Mouse (Mus musculus): Measurements from ENCODE around the gene Olfr972. TPM values are rescaled to one million over a fixed set of nuclear protein-coding genes. Genes with fewer than 3 reads are reported as not detected.
A peak's percentile ranks its signal among the peaks of the same experiment; 100 is the strongest.
"Not testable (repeated sequence)": the region's sequence is repeated elsewhere in the genome, so short reads cannot be mapped to it uniquely, and the experiment has no call there.

Olfr972 gene
- polyA plus RNA-seq (2015; fragmentation: Nextera tagmentation; extraction: Ambion mirVana), result not detected in 2 replicates

GRCm38 (mm10) chr9:39866122-39866521, at the start of gene Olfr972:
Gene Olfr972 (plus strand): TSS chr9:39866422.
- H3K4me3 ChIP-seq (replicated peaks; ENCODE audit: low read length), result no peak within 1 kb of the TSS
- H3K36me3 ChIP-seq (ENCODE audit: control insufficient read depth, insufficient read depth, low read length), result no peaks in the 10 kb centered on the region
- no peak within 1 kb of the TSS for H3K4me2 ChIP-seq (ENCODE audit: low read depth, low read length)
- H3K4me1 ChIP-seq (ENCODE audit: control insufficient read depth, insufficient read depth, low read length), result no peaks in the 10 kb centered on the region
- H3K9ac ChIP-seq (ENCODE audit: low read length), result no peak within 1 kb of the TSS
- no peak within 1 kb of the TSS for H3K27ac ChIP-seq (ENCODE audit: low read length)
- 70% methylated on average over 2 of the region's 2 CpGs for WGBS
- no peak for ATAC-seq (ENCODE audit: insufficient read depth, low FRiP score)
- no peaks in the 10 kb centered on the region for H3K9me3 ChIP-seq (replicated peaks; ENCODE audit: control insufficient read depth, low read length)
- no peaks in the 10 kb centered on the region for H3K27me3 ChIP-seq (ENCODE audit: control insufficient read depth, insufficient read depth, low read length)

- H3K4me2 ChIP-seq (ENCODE audit: low read depth, low read length); H3K9ac ChIP-seq (ENCODE audit: low read length); H3K36me3 ChIP-seq (ENCODE audit: control insufficient read depth, insufficient read depth, low read length); H3K4me3 ChIP-seq (replicated peaks; ENCODE audit: low read length); ATAC-seq (ENCODE audit: insufficient read depth, low FRiP score); H3K27me3 ChIP-seq (ENCODE audit: control insufficient read depth, insufficient read depth, low read length); H3K27ac ChIP-seq (ENCODE audit: low read length); H3K4me1 ChIP-seq (ENCODE audit: control insufficient read depth, insufficient read depth, low read length); H3K9me3 ChIP-seq (replicated peaks; ENCODE audit: control insufficient read depth, low read length): not testable (repeated sequence)
- WGBS, result 94% methylated on average over 1 of the region's 2 CpGs
These were observed 29.6 kb upstream of the Olfr972 start, which contains the start of gene Olfr971 for GRCm38 (mm10) chr9:39836576-39836975. Gene Olfr971 (plus strand): TSS chr9:39836876.

GRCm38 (mm10) chr9:39871986-39872385, 5.8 kb downstream of the Olfr972 start:
- H3K9ac ChIP-seq (ENCODE audit: low read length); H3K36me3 ChIP-seq (ENCODE audit: control insufficient read depth, insufficient read depth, low read length); H3K4me1 ChIP-seq (ENCODE audit: control insufficient read depth, insufficient read depth, low read length); ATAC-seq (ENCODE audit: insufficient read depth, low FRiP score); H3K4me3 ChIP-seq (replicated peaks; ENCODE audit: low read length); H3K27me3 ChIP-seq (ENCODE audit: control insufficient read depth, insufficient read depth, low read length); H3K9me3 ChIP-seq (replicated peaks; ENCODE audit: control insufficient read depth, low read length); H3K4me2 ChIP-seq (ENCODE audit: low read depth, low read length); H3K27ac ChIP-seq (ENCODE audit: low read length): not testable (repeated sequence)
- WGBS, result 75% methylated on average over 1 of the region's 1 CpGs

GRCm38 (mm10) chr9:39877541-39878396, 11.5 kb downstream of the Olfr972 start:
- not testable (repeated sequence) for H3K4me3 ChIP-seq (replicated peaks; ENCODE audit: low read length); H3K9me3 ChIP-seq (replicated peaks; ENCODE audit: control insufficient read depth, low read length); H3K4me1 ChIP-seq (ENCODE audit: control insufficient read depth, insufficient read depth, low read length); H3K4me2 ChIP-seq (ENCODE audit: low read depth, low read length); H3K27ac ChIP-seq (ENCODE audit: low read length); H3K36me3 ChIP-seq (ENCODE audit: control insufficient read depth, insufficient read depth, low read length); H3K9ac ChIP-seq (ENCODE audit: low read length); H3K27me3 ChIP-seq (ENCODE audit: control insufficient read depth, insufficient read depth, low read length)
- no CpG with 5 or more reads among the region's 4 CpGs for WGBS
- peak; percentile 56; the same call in 1 of the 2 replicates for ATAC-seq (ENCODE audit: insufficient read depth, low FRiP score)

GRCm38 (mm10) chr9:39905106-39905505, 38.9 kb downstream of the Olfr972 start:
- Histone ChIP-seq H3K9ac (ENCODE audit: low read length) (no peak overlapping the region), H3K27ac (ENCODE audit: low read length) (no peak overlapping the region), H3K4me2 (ENCODE audit: low read depth, low read length) (no peak overlapping the region), H3K4me1 (ENCODE audit: control insufficient read depth, insufficient read depth, low read length) (no peaks in the 10 kb centered on the region), H3K27me3 (ENCODE audit: control insufficient read depth, insufficient read depth, low read length) (no peaks in the 10 kb centered on the region), H3K9me3 (replicated peaks; ENCODE audit: control insufficient read depth, low read length) (no peaks in the 10 kb centered on the region), H3K4me3 (replicated peaks; ENCODE audit: low read length) (no peak overlapping the region), H3K36me3 (ENCODE audit: control insufficient read depth, insufficient read depth, low read length) (no peaks in the 10 kb centered on the region)
- no peak for ATAC-seq (ENCODE audit: insufficient read depth, low FRiP score)
- WGBS, result 65% methylated on average over 6 of the region's 6 CpGs

- ATAC-seq (ENCODE audit: insufficient read depth, low FRiP score), result no peak
- H3K9ac ChIP-seq (ENCODE audit: low read length), result no peak within 1 kb of the TSS
- H3K9me3 ChIP-seq (replicated peaks; ENCODE audit: control insufficient read depth, low read length), result no peaks in the 10 kb centered on the region
- H3K4me3 ChIP-seq (replicated peaks; ENCODE audit: low read length), result no peak within 1 kb of the TSS
- no peaks in the 10 kb centered on the region for H3K4me1 ChIP-seq (ENCODE audit: control insufficient read depth, insufficient read depth, low read length)
- H3K4me2 ChIP-seq (ENCODE audit: low read depth, low read length), result no peak within 1 kb of the TSS
- H3K36me3 ChIP-seq (ENCODE audit: control insufficient read depth, insufficient read depth, low read length), result no peaks in the 10 kb centered on the region
- no peak within 1 kb of the TSS for H3K27ac ChIP-seq (ENCODE audit: low read length)
- H3K27me3 ChIP-seq (ENCODE audit: control insufficient read depth, insufficient read depth, low read length), result no peaks in the 10 kb centered on the region
- 66% methylated on average over 2 of the region's 2 CpGs for WGBS
These were observed 40.8 kb downstream of the Olfr972 start, which contains the start of gene Olfr229 for GRCm38 (mm10) chr9:39907036-39907435. Gene Olfr229 (plus strand): TSS chr9:39907336.

- ATAC-seq (ENCODE audit: insufficient read depth, low FRiP score), result no peak
- no peaks in the 10 kb centered on the region for H3K4me1 ChIP-seq (ENCODE audit: control insufficient read depth, insufficient read depth, low read length)
- H3K9ac ChIP-seq (ENCODE audit: low read length), result no peak overlapping the region
- H3K4me2 ChIP-seq (ENCODE audit: low read depth, low read length), result no peak overlapping the region
- H3K9me3 ChIP-seq (replicated peaks; ENCODE audit: control insufficient read depth, low read length), result no peaks in the 10 kb centered on the region
- no peaks in the 10 kb centered on the region for H3K36me3 ChIP-seq (ENCODE audit: control insufficient read depth, insufficient read depth, low read length)
- no peak overlapping the region for H3K4me3 ChIP-seq (replicated peaks; ENCODE audit: low read length)
- no peak overlapping the region for H3K27ac ChIP-seq (ENCODE audit: low read length)
- WGBS, result 79% methylated on average over 3 of the region's 3 CpGs
- no peaks in the 10 kb centered on the region for H3K27me3 ChIP-seq (ENCODE audit: control insufficient read depth, insufficient read depth, low read length)
These were observed 43.7 kb downstream of the Olfr972 start for GRCm38 (mm10) chr9:39909939-39910338.

Other genes with a start within 250 kb of the Olfr972 start
- not detected in 2 replicates for gene Olfr960, start 245.0 kb upstream of the Olfr972 start, polyA plus RNA-seq (2015; fragmentation: Nextera tagmentation; extraction: Ambion mirVana)
- not detected in 2 replicates for gene Olfr961, start 221.3 kb upstream of the Olfr972 start, polyA plus RNA-seq (2015; fragmentation: Nextera tagmentation; extraction: Ambion mirVana)
- gene Olfr963, start 199.2 kb upstream of the Olfr972 start, polyA plus RNA-seq (2015; fragmentation: Nextera tagmentation; extraction: Ambion mirVana), result not detected in 2 replicates
- gene Olfr149, start 159.3 kb upstream of the Olfr972 start, polyA plus RNA-seq (2015; fragmentation: Nextera tagmentation; extraction: Ambion mirVana), result not detected in 2 replicates
- not detected in 2 replicates for gene Olfr965, start 155.1 kb upstream of the Olfr972 start, polyA plus RNA-seq (2015; fragmentation: Nextera tagmentation; extraction: Ambion mirVana)
- gene Olfr150, start 135.4 kb upstream of the Olfr972 start, polyA plus RNA-seq (2015; fragmentation: Nextera tagmentation; extraction: Ambion mirVana), result not detected in 2 replicates
- gene Olfr967, start 120.2 kb upstream of the Olfr972 start, polyA plus RNA-seq (2015; fragmentation: Nextera tagmentation; extraction: Ambion mirVana), result not detected in 2 replicates
- gene Olfr968, start 83.2 kb upstream of the Olfr972 start, polyA plus RNA-seq (2015; fragmentation: Nextera tagmentation; extraction: Ambion mirVana), result not detected in 2 replicates
- gene Olfr969, start 75.5 kb upstream of the Olfr972 start, polyA plus RNA-seq (2015; fragmentation: Nextera tagmentation; extraction: Ambion mirVana), result not detected in 2 replicates
- not detected in 2 replicates for gene Olfr970, start 57.6 kb upstream of the Olfr972 start, polyA plus RNA-seq (2015; fragmentation: Nextera tagmentation; extraction: Ambion mirVana)
- not detected in 2 replicates for gene Olfr971, start 29.5 kb upstream of the Olfr972 start, polyA plus RNA-seq (2015; fragmentation: Nextera tagmentation; extraction: Ambion mirVana)
- not detected in 2 replicates for gene Olfr229, start 40.9 kb downstream of the Olfr972 start, polyA plus RNA-seq (2015; fragmentation: Nextera tagmentation; extraction: Ambion mirVana)
- gene Olfr974, start 71.1 kb downstream of the Olfr972 start, polyA plus RNA-seq (2015; fragmentation: Nextera tagmentation; extraction: Ambion mirVana), result not detected in 2 replicates
- gene Olfr975, start 85.6 kb downstream of the Olfr972 start, polyA plus RNA-seq (2015; fragmentation: Nextera tagmentation; extraction: Ambion mirVana), result not detected in 2 replicates
- not detected in 2 replicates for gene Olfr976, start 94.7 kb downstream of the Olfr972 start, polyA plus RNA-seq (2015; fragmentation: Nextera tagmentation; extraction: Ambion mirVana)
- not detected in 2 replicates for gene Olfr978, start 125.7 kb downstream of the Olfr972 start, polyA plus RNA-seq (2015; fragmentation: Nextera tagmentation; extraction: Ambion mirVana)
- not detected in 2 replicates for gene Olfr979, start 137.0 kb downstream of the Olfr972 start, polyA plus RNA-seq (2015; fragmentation: Nextera tagmentation; extraction: Ambion mirVana)
- gene Olfr980, start 143.2 kb downstream of the Olfr972 start, polyA plus RNA-seq (2015; fragmentation: Nextera tagmentation; extraction: Ambion mirVana), result not detected in 2 replicates
- not detected in 2 replicates for gene Olfr981, start 155.0 kb downstream of the Olfr972 start, polyA plus RNA-seq (2015; fragmentation: Nextera tagmentation; extraction: Ambion mirVana)
- not detected in 2 replicates for gene Olfr982, start 207.4 kb downstream of the Olfr972 start, polyA plus RNA-seq (2015; fragmentation: Nextera tagmentation; extraction: Ambion mirVana)
- not detected in 2 replicates for gene Olfr983, start 227.2 kb downstream of the Olfr972 start, polyA plus RNA-seq (2015; fragmentation: Nextera tagmentation; extraction: Ambion mirVana)
- not detected in 2 replicates for gene Olfr984, start 247.8 kb downstream of the Olfr972 start, polyA plus RNA-seq (2015; fragmentation: Nextera tagmentation; extraction: Ambion mirVana)